Mouse (Mus musculus) thymus, postnatal 14 days (tissue): Measurements from ENCODE around the gene Dmbt1.
"Not testable (repeated sequence)": the region's sequence is repeated elsewhere in the genome, so short reads cannot be mapped to it uniquely, and the experiment has no call there.

ENCODE experiments used
- DNase-seq: peaks from one replicate; pipeline ENCODE4 v3.0.0; 2021

The Dmbt1 gene

GRCm38 (mm10) chr7:131054808-131055370 lies 23.0 kb downstream of the Dmbt1 start:
- DNase-seq = no peak

- DNase-seq = not testable (repeated sequence)
These were observed 26.1 kb downstream of the Dmbt1 start for GRCm38 (mm10) chr7:131057918-131058317.

GRCm38 (mm10) chr7:131059808-131060207 lies 28.0 kb downstream of the Dmbt1 start:
- DNase-seq = peak; percentile 53

GRCm38 (mm10) chr7:131062541-131062940 lies 30.7 kb downstream of the Dmbt1 start:
- DNase-seq = peak; percentile 52

GRCm38 (mm10) chr7:131068191-131068590 lies 36.3 kb downstream of the Dmbt1 start:
- DNase-seq = peak; percentile 72

GRCm38 (mm10) chr7:131073476-131073875 lies 41.6 kb downstream of the Dmbt1 start:
- DNase-seq = peak; percentile 81

- peak; percentile 34 for DNase-seq
These were observed 42.2 kb downstream of the Dmbt1 start for GRCm38 (mm10) chr7:131074098-131074497.

GRCm38 (mm10) chr7:131075956-131076355 lies 44.1 kb downstream of the Dmbt1 start:
- DNase-seq = peak; percentile 75

GRCm38 (mm10) chr7:131082403-131082802 lies 50.5 kb downstream of the Dmbt1 start:
- not testable (repeated sequence) for DNase-seq

GRCm38 (mm10) chr7:131112486-131112885 lies 80.6 kb downstream of the Dmbt1 start:
- DNase-seq = peak; percentile 69

- DNase-seq = no peak
These were observed 81.8 kb downstream of the Dmbt1 start for GRCm38 (mm10) chr7:131113676-131114075.

GRCm38 (mm10) chr7:131114434-131114833 lies 82.6 kb downstream of the Dmbt1 start:
- DNase-seq = no peak

- DNase-seq = peak; percentile 14
These were observed 90.5 kb downstream of the Dmbt1 start for GRCm38 (mm10) chr7:131122210-131122807.

GRCm38 (mm10) chr7:131130021-131130420 lies 98.2 kb downstream of the Dmbt1 start:
- no peak for DNase-seq

GRCm38 (mm10) chr7:131133181-131133580 lies 101.3 kb downstream of the Dmbt1 start:
- no peak for DNase-seq

GRCm38 (mm10) chr7:131146214-131146613 lies 114.4 kb downstream of the Dmbt1 start, which contains the start of gene 4933402N03Rik:
TSS of gene 4933402N03Rik (minus strand) at chr7:131146314.
- no peak for DNase-seq

- DNase-seq = no peak
These were observed 118.3 kb downstream of the Dmbt1 start for GRCm38 (mm10) chr7:131150179-131150578.

- no peak for DNase-seq
These were observed 121.2 kb downstream of the Dmbt1 start for GRCm38 (mm10) chr7:131153044-131153443.

GRCm38 (mm10) chr7:131162251-131162650 lies 130.4 kb downstream of the Dmbt1 start:
- DNase-seq = no peak

- DNase-seq = peak; percentile 58
These were observed 135.9 kb downstream of the Dmbt1 start for GRCm38 (mm10) chr7:131167771-131168170.

- DNase-seq = peak; percentile 65
These were observed 137.2 kb downstream of the Dmbt1 start for GRCm38 (mm10) chr7:131169099-131169498.
